Mouse (Mus musculus): ENCODE measurements at regions not wholly inside any gene's neighbourhood (a gene's known extent, or its start where the extent isn't known, plus 50 kb on each side); places are given as distances from the start of the nearest gene placed in this dataset.

- no peak for DNase-seq
Measured at GRCm38 (mm10) chr1:169155484-169156459, 375.5 kb downstream of the Nuf2 start.

- DNase-seq, result no peak
Measured at GRCm38 (mm10) chr1:169142216-169142615, 389.0 kb downstream of the Nuf2 start.

DNA sequence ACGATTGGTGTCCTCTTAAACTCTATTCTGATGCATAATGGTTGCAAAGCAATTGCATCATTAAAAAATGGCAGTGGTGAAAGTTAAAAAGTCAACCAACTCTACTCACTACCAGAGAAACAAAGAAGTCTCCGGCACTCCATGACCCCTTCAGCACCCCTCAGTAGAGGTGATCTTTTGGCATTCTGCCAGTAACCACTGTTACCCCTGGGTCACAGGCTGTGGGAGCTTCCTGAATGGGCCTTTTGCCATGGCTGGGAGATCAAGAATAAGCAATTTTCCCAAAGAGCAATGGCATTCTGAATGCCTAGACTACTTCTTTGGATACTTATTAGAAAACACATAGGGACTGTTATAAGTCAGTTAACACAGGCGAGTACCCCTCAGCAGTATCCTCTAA, 391.2 kb downstream of the Nuf2 start:
- no peak for DNase-seq

GRCm38 (mm10) chr1:169139507-169139906, 391.8 kb downstream of the Nuf2 start:
- no peak for DNase-seq

GRCm38 (mm10) chr1:169139184-169139486, 392.1 kb downstream of the Nuf2 start:
- no peak for DNase-seq

GRCm38 (mm10) chr1:169138404-169139183, 392.7 kb downstream of the Nuf2 start:
- DNase-seq, result no peak

DNA sequence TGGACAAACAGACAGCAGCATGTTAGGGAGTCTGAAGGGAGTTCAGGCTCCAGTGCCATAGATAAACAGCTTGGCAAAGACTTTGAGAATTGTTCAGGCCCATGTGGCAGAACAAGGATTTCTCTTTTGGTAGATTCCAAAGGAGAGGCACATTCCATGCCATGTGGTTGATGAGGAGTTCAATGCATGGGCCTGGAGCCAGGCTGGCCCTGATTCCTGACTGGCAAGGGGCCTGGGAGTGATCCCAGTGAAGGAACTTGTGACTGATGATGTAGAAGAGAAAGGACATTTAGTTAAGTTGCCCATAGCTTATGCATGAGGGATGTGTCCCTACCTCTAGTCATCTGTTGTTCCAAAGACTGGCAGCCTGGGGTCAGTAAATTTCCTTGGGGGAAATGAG, 395.7 kb downstream of the Nuf2 start:
- peak in 1 of 2 experiments; percentile 6 for DNase-seq

GRCm38 (mm10) chr1:169103669-169104068, 427.6 kb downstream of the Nuf2 start:
- DNase-seq, result no peak

DNA sequence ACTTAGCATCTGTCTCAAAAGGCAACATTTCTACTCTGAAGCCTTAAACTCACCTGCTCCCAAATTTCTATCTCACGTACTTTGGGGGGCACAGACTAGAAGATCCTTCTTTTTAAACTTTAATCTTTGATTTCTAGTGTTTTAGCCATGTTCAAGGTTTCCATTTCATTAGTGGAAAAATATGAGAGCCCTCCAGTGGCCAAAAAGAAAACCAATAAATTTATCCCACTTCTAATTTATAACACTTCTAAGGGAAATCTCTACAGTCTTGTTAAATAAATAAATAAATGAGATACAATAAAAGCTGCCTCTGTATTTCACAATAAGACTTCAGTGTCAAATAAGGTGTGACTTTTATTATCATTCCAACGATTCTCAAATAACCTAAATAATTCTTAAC, 428.2 kb downstream of the Nuf2 start:
- no peak for DNase-seq

DNA sequence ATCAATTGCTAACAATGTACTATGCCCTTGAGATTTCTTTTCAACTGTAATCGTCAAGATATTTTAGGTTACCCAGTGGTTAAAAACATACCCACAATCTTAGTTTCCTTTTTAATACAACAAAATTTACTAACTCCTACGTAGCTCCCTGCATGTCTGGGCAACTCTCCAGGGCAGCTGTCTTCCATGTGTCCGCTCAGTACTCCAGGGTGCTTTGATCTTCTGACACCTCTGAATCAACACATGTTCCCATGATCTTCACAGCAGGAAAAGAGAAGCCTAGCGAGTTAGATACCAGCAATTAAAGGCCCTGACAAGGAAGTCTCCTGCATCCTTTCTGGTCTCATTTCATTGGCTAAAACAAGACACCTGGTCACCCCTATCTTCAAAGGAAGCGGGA, 432.0 kb downstream of the Nuf2 start:
- peak in 1 of 2 experiments; percentile 5 for DNase-seq

DNA sequence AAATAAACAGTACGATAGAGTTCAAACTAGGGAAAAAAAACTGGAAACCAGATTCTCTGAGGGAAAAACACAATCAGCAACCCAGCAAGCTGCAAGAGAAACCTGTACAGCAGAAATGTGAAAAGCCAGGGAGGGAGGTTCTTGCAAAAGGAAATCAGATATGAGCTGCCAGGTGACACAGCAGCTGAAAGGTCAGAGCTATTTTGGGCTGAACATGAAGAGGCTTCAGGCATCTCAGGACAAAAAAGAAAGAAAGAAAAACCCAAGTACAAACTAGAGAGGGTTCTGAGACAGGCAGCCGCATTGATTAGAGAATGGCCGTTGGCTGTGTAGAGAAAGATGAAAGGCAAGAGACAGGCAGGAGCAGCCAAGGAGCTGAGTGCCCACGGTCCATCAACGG, 434.5 kb downstream of the Nuf2 start:
- DNase-seq, result no peak

DNA sequence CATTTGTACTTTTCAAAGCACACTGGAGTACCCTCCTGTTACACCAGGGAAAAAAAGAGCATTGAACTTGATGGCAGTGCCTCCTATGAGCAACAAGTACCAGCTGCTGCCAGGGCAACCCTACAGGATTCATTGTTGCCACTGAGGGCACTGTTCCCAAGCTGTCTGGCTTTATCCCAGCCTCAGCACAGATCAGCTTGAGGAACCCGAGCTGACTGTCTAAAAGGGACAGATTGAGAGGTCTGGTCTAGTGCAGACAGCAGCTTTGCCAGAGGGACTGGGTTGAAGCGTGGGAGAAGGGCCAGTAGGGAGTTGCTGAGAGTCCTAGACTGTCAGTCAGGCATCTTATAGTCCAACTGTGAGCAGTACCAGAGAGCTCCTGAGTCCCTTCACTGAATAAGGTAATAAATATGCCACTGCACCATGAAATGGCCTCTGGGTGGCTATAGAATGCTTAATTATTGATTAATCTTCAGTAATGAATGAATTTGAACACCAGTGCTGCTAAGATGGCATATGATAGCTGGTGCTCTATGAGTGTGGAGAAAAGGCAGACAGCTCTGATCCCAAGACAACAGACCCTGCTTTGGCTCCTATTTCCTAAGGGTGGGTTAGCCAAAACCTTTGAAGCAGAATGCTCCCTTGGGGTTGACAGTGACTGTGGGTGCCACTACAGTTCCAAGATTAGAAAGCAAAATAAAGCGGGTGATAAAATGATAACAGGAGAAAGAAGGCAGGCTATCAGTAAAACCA, 437.5 kb downstream of the Nuf2 start:
- peak; percentile 5 to 7 for DNase-seq

DNA sequence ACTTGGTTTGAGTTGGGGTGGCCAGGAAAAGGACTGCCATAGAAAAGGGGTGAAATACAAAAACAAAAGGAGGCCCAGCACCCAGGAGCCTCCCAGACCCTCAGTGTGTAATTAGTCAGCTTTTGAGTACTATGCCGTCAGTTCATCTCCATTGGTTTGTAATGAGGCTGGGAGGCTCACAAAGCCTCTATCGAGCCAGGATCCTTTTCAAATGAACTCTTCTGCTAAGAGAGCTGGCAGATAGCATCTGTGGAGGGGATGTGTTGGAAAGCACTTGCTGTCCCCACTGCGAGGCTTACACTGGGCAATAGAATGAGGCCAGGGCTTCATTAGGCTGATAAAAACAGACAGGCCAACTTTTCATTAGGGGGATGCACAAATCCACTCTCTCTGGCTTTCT, 445.2 kb downstream of the Nuf2 start:
- no peak for DNase-seq

DNA sequence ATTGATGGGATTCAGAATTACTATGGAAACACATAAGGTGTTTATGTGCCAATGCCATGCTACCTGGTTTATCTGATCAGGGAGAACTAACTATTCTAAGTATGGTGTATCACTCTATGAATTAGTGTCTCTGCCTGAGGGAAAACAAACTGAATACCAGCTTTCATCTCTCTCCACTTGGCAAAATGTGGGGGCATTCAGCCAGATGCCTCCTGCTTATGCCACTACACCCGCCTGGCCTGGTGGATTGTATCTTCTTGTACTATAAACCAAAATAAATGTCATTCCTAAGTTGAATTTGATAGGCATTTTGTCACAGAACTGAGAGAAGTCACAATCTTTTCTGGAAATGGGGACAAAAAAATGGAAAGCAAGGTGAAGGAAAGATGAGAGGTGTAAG, 450.6 kb downstream of the Nuf2 start:
- DNase-seq, result no peak

DNA sequence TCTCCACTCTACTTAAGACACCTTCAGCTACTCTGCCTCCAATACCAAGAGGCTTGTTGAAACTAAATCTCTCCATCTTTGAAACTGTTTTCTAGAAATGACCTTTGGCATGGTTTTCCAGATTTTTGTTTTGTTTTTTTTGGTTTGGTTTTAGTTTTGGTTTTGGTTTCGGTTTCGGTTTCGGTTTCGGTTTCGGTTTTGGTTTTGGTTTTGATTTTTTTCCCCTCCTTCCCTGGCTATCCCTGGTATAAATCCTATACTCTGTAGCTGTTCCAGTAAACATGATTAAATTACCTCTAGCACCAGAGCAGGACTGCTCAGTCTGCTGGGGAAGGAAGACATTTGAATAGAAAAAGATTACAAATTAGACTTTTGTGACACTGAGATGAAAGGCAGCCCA, 454.0 kb downstream of the Nuf2 start:
- DNase-seq, result no peak

DNA sequence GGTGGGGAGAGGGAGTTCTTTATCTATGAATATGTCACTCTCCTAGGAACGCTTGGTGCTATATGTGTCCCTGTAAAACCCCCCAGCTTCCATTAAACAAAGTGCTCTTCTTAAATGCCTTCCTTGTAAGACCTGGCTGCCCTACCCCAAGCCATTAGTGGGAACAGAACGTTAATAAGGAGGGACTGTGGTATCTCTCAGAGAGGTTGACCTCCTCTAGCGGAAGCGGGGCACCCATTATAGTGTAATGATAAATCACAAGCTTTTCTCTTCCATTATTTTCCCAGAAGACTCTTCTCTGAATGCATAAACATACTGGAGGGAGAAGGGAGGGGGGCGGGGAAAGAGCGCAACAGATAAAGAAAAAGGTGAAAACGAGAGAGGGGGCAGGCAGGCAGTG, 455.3 kb downstream of the Nuf2 start:
- DNase-seq, result no peak

DNA sequence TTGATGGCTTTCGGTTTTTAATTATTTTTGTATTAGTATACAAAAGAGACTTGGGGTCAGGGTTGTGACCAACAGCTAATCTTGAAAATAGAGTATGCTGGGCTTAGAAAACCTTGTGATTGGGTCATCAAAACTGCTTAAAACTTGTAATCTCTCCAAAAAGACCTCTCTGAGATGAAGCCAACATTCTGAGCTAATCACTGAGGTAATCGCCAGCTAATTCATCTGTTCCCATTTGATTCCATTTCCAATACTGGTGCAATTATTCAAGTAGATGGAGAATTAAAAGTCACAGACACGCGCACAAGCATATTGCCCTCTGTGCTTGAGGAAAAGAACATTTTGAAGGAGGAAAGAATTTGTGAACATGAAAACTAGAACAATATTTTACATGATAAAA, 459.9 kb downstream of the Nuf2 start:
- no peak for DNase-seq

GRCm38 (mm10) chr1:169069647-169070046, 461.6 kb downstream of the Nuf2 start:
- DNase-seq, result no peak

DNA sequence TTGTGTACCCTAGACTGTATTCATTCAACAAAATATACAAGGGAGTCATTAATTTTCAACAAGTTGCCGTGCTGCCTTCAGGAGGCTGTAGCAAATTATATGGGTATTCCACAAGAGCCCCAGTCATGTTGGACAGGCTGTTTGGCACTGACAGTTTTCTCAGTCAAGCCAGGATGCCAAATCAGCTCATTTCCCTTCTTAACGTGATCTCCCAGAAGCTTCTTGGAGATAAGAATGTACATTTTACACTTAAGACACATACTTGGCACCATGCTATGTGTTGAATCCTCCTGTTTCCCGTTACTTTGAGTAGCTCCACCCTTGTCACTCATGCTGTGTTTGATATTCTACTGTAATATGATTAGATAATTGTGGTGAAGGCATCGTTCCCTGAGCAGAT, 464.5 kb downstream of the Nuf2 start:
- DNase-seq, result no peak

DNA sequence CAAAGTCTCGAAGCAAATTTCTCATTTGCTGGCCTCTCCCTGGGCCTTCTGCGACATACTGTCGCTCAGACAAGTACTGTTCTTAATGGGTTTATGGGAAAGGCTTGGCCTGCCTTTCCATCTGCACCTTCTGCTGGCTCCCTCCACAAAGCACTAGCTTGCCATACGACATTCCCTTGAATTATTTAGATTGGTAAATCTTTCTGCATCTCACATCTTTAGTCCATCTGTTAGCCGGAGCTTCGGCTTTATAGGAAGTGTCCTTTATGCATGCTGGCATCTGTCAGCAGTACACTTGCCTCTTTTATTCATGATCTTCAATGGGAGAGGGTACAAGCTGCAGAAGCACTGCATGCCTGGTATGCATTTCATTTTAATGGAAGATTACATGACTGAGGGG, 470.6 kb downstream of the Nuf2 start:
- no peak for DNase-seq

DNA sequence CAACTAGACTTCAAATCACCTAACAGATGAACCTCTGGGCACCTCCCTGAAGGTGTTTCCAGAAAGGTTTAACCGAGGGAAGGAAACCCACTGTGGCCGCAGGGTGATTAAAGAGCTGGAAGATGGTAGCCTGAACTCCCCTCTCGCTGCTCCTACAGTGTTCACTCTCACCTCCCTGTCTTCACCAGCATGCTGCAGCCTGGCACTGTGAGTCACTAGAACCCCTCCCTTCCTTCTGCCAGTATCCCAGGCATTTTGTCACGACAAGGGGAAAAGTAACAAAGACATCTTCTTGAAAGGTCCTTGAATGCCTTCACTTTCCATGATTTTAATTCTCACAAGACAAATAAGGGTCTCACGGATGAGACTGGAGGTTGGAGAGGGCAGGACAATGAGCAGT, 471.1 kb downstream of the Nuf2 start:
- DNase-seq, result no peak

DNA sequence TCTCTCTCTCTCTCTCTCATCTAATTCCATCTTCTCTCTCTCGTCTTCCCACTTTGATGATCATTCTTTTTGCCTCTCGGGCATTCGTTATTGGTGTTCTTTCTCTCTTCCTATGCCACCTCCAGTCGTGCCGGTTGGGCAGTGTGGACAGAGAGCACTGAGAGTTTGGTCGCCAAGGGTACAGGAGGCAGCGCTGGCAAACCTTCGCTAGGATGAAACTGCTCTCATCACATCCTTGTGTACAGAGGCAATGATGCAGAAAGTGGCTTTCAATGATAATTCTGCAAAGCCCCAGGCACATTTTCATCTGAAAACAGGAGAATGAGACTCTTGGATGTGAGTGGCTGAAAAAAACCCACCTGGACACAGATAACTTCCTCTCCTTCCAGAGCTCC, 479.4 kb downstream of the Nuf2 start:
- DNase-seq, result no peak

All from heart, adult 18-20 months (tissue).